Mouse (Mus musculus): ENCODE data around the gene Ift46.

DNA sequence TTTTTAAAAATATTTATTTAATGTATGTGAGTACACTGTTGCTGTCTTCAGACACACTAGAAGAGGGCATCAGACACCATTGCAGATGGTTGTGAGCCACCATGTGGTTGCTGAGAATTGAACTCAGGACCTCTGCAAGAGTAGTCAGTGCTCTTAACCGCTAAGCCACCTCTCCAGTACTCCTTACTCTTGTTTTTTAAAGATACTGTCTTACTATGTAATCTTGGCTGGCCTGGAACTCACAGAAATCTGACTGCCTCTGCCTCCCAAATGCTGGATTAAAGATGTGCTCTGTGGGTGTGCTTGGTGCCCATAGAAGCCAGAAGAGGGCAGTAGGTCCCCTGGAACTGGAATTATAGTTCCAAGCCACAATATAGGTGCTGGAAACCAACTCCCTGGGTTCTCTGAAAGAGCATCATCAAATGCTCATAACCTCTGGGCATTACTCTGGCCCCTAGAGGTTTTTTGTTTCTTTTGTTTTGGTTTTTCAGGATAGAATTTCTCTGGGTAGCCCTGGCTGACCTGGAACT is 27.0 kb upstream of the Ift46 start:
- no peak for TF ChIP-seq GATA1 (IDR thresholded peaks at IDR 0.05; ENCODE audit: low read length)
- no peak for TF ChIP-seq TAL1 (IDR thresholded peaks at IDR 0.05; ENCODE audit: low read length)

Data from erythroblast, embryonic 14.5 days (primary cell).